Mouse (Mus musculus) megakaryocyte-erythroid progenitor cell, adult 5 weeks (primary cell): ENCODE results near the gene Cd244a. TPM values are rescaled to one million over a fixed set of nuclear protein-coding genes. Genes with fewer than 3 reads are reported as not detected.

Source experiments
- polyA plus RNA-seq: library from polyadenylated mRNA; stranded (reverse); fragments of >175 nt; gene quantifications from 2 replicates; pipeline ENCODE4 v1.2.3, GENCODE M21; 2012

The Cd244a gene
- 0.43 TPM in 2 replicates for polyA plus RNA-seq

GRCm38 (mm10) chr1:171558898-171559297 lies at the start of gene Cd244a:
TSS of gene Cd244a (plus strand) at chr1:171559193.

DNA sequence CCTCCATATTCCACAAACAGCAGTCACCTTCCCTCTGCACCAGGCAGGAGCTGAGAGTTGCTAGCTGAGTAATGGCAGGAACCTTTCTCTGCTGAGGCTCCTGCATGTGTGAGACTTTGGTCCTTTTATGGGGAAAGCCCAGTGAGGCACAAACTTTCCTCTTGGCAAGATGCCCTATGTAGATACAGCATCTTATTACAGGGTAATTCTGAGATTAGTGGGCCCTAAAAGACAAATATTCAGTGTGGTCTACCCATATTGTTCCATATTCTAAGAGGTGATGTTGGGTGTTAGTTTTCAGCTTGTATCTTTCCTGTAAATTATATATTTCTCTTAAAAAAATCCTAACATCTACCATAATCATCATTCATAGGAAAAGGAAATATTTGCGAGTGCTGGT lies 23.8 kb upstream of the Cd244a start, which contains the start of gene Itln1:
TSS of gene Itln1 (minus strand) at position 101 of the 400 bp plus-strand sequence.

GRCm38 (mm10) chr1:171607176-171607575 lies 48.2 kb downstream of the Cd244a start, which contains the start of gene Ly9:
TSS of gene Ly9 (minus strand) at chr1:171607410.

DNA sequence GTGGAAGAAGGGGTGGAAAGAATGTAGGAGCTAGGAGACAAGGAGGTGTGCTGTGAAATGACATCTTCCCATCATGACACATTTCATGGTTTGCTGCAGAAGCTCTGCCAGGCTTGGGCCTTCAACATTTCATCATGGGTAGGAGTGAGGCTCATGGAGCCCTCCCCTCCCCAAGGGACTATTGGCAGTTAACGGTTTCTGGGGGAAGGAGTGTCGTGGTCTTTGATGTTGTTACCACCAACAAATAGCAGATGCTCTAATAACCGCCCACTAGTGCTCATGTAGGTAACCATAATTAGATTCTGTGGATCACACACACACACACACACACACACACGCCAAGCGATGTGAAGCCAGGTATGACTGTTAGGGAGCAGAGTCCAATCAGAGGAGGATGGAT lies 93.7 kb downstream of the Cd244a start, which contains the start of gene Slamf7:
TSS of gene Slamf7 (minus strand) at position 302 of the 400 bp plus-strand sequence.

Other genes starting within 250 kb of the Cd244a start
- 23.1 and 24.6 TPM in 2 replicates for gene Dedd, start 230.0 kb upstream of the Cd244a start, polyA plus RNA-seq
- 6.6 and 8.1 TPM in 2 replicates for gene Nit1, start 213.5 kb upstream of the Cd244a start, polyA plus RNA-seq
- gene Pfdn2, start 213.5 kb upstream of the Cd244a start, polyA plus RNA-seq: 13.9 and 17.7 TPM in 2 replicates
- 1.3 TPM in 2 replicates for gene Klhdc9, start 198.4 kb upstream of the Cd244a start, polyA plus RNA-seq
- gene Nectin4, start 189.1 kb upstream of the Cd244a start, polyA plus RNA-seq: 1.4 and 1.7 TPM in 2 replicates
- 46.5 and 48.6 TPM in 2 replicates for gene Arhgap30, start 170.2 kb upstream of the Cd244a start, polyA plus RNA-seq
- gene Usf1, start 147.9 kb upstream of the Cd244a start, polyA plus RNA-seq: 66.3 and 74.1 TPM in 2 replicates
- 0.48 and 0.52 TPM in 2 replicates for gene Tstd1, start 140.3 kb upstream of the Cd244a start, polyA plus RNA-seq
- gene F11r, start 121.7 kb upstream of the Cd244a start, polyA plus RNA-seq: 2.6 and 2.9 TPM in 2 replicates
- gene Alyref2, start 55.7 kb upstream of the Cd244a start, polyA plus RNA-seq: 11.7 and 14.4 TPM in 2 replicates
- gene Itln1, start 23.9 kb upstream of the Cd244a start, polyA plus RNA-seq: not detected in 2 replicates
- 4.5 TPM in 2 replicates for gene Ly9, start 48.2 kb downstream of the Cd244a start, polyA plus RNA-seq
- 0.39 and 0.48 TPM in 2 replicates for gene Slamf7, start 93.8 kb downstream of the Cd244a start, polyA plus RNA-seq
- 5.6 and 6.1 TPM in 2 replicates for gene Cd48, start 122.8 kb downstream of the Cd244a start, polyA plus RNA-seq
- gene Slamf1, start 207.9 kb downstream of the Cd244a start, polyA plus RNA-seq: 0.28 and 0.68 TPM in 2 replicates